Mouse (Mus musculus) spleen, adult 2 months (tissue): ENCODE data around the gene Ppm1h. TPM values are rescaled to one million over a fixed set of nuclear protein-coding genes. Genes with fewer than 3 reads are reported as not detected.

ENCODE experiments used
- DNase-seq, 2 experiments: peaks; one replicate each; pipeline versions ENCODE4 v3.0.0 to v3.0.0-alpha.2; 2012 to 2021; ENCODE audit warnings: low spot score in 2 of 2, low read depth in 1 of 2
- H3K27ac ChIP-seq: fragments of 200-500 bp; 2 replicates; pipeline ENCODE4 v1.5.1; 2012; ENCODE audit warnings: low read length, inconsistent platforms; ENCODE audit not compliant: insufficient read depth
- H3K27me3 ChIP-seq: fragments of 200-500 bp; 2 replicates; pipeline ENCODE4 v1.6.1; 2012; ENCODE audit warnings: mild to moderate bottlenecking, moderate library complexity, low read length, inconsistent platforms; ENCODE audit not compliant: control insufficient read depth, insufficient read depth
- H3K36me3 ChIP-seq: fragments of 200-500 bp; 2 replicates; pipeline ENCODE4 v1.6.1; 2012; ENCODE audit warnings: mild to moderate bottlenecking, low read length, inconsistent platforms; ENCODE audit not compliant: control insufficient read depth, insufficient read depth
- H3K4me1 ChIP-seq: fragments of 200-500 bp; 2 replicates; pipeline ENCODE4 v1.6.1; 2011; ENCODE audit warnings: inconsistent platforms; ENCODE audit not compliant: control insufficient read depth, insufficient read depth, insufficient read length
- H3K4me3 ChIP-seq: fragments of 200-500 bp; 2 replicates; pipeline ENCODE4 v1.5.1; 2011; ENCODE audit warnings: mild to moderate bottlenecking, inconsistent platforms; ENCODE audit not compliant: insufficient read depth, insufficient read length; ENCODE audit errors: extremely low read depth
- CTCF ChIP-seq: fragments of 200-500 bp; IDR thresholded peaks from 2 replicates; pipeline ENCODE4 v1.5.1; 2011; ENCODE audit warnings: mild to moderate bottlenecking, inconsistent platforms; ENCODE audit not compliant: insufficient read depth, insufficient read length, insufficient replicate concordance; ENCODE audit errors: extremely low read depth
- POLR2A ChIP-seq: fragments of 200-500 bp; IDR thresholded peaks from 2 replicates; pipeline ENCODE4 v1.6.1; 2011; ENCODE audit warnings: low read depth, low read length, inconsistent platforms
- WGBS: fragments of 180-500 bp; shearing (Covaris S2); methylation state at CpG from one replicate; pipeline ENCODE4 v1.1.7; 2018; 5-methylcytosine and 5-hydroxymethylcytosine counted together
- polyA plus RNA-seq: library from polyadenylated mRNA; depleted of rRNA; stranded (reverse); fragments of >200 nt; gene quantifications from 2 replicates; pipeline ENCODE4 v1.2.3, GENCODE M21; 2012

The Ppm1h gene
- polyA plus RNA-seq, 1 experiment: 9.7 TPM

DNA sequence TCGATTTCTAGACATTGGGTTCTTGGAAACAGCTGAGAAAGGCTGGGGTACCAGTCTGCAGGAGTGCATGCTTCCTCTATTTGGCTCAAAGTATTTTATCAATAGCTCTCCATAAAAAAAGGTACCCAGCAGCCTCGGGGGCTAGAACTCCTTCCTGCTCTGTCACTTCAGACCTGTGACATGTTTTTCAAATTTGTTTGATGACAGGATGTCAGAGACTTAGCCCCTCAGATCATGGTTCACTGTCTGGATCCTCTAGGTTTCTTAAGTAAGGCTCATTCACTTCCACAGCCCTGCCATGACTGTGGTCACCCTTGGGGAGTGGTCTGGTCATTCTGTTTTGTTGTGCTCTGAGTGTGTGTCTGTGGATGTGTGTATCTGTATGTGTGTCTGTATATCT is 63.6 kb downstream of the Ppm1h start:
- 50% methylated on average over 2 of the region's 2 CpGs for WGBS
- peaks cover 7% of the 10 kb centered on the region for H3K4me1 ChIP-seq
- DNase-seq: no peak

DNA sequence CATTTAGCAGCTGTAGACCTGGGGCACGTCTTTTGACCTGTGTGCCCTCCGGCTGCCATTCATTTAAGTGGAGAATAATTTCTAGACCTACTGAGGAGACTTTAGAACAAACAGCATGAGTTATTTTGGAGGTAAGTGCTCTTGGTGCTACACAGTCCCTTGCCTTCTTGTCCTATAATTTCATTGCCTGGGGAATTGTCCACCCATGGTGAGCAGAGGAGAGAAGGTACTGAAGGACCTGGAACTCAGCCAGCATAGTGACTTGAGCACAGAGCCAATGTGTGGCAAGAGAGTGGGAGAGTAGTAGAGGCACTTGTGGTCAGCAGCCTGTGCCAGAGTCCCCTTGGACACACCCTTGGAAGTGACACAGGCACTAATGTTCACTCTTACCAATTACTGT is 64.8 kb downstream of the Ppm1h start:
- DNase-seq: no peak
- no peak overlapping the region for H3K27ac ChIP-seq
- H3K4me3 ChIP-seq: no peak overlapping the region
- H3K27me3 ChIP-seq: no peaks in the 10 kb centered on the region
- no peaks in the 10 kb centered on the region for H3K36me3 ChIP-seq
- TF ChIP-seq POLR2A: no peak
- no peak for TF ChIP-seq CTCF
- H3K4me1 ChIP-seq: peaks cover under 1% of the 10 kb centered on the region; the same call in 1 of the 2 replicates
- 98% methylated on average over 2 of the region's 2 CpGs for WGBS

More for the DNA sequence above, 63.6 kb downstream of the Ppm1h start:
- H3K27ac ChIP-seq: no peak overlapping the region
- no peak overlapping the region for H3K4me3 ChIP-seq
- H3K36me3 ChIP-seq: no peaks in the 10 kb centered on the region
- no peak for TF ChIP-seq CTCF
- no peak for TF ChIP-seq POLR2A
- H3K27me3 ChIP-seq: no peaks in the 10 kb centered on the region

DNA sequence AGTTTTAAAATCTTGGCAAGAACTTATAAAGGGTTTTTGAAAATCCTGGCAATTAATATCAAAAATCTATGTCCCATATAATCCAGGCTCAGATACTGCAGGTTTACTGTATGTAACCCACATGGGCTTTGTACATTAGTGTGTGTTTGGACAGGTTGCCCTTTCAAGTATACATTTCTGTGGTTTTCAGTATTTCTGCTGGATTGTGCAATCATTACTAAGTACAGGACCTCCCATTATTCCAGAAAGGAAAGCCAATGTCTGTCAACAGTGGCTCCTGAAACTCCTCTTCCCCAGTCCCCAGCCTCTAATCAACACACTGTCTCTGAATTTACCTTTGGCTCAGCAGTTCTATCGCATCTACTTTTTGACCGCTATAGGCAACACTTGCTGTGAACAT is 66.4 kb downstream of the Ppm1h start:
- no peaks in the 10 kb centered on the region for H3K27me3 ChIP-seq
- no peaks in the 10 kb centered on the region for H3K36me3 ChIP-seq
- H3K4me1 ChIP-seq: peaks cover 2% of the 10 kb centered on the region; the same call in 1 of the 2 replicates
- no peak overlapping the region for H3K4me3 ChIP-seq
- H3K27ac ChIP-seq: no peak overlapping the region
- no peak for TF ChIP-seq CTCF
- no peak for TF ChIP-seq POLR2A
- WGBS: 94% methylated on average over 2 of the region's 2 CpGs
- DNase-seq: no peak

DNA sequence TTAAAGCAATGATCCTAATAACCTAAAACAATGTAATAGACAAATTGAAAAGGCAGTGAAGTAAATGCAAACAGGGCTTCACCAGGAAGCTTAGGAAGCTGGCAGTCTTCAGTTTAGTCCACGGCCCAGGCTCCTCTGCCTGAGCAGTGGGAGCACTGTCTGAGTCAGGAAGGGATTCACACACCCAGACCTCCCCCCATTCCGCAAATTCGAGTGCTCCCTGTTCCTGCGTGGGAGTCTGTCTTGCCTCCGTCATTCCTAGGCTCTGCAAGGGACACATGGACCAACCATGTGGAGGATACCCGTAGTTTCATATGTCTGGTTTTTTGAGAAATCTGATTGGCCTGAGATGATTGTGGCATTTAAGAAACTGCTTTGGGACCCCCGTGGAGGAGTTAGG is 67.6 kb downstream of the Ppm1h start:
- Histone ChIP-seq H3K36me3 (no peaks in the 10 kb centered on the region), H3K4me1 (peaks cover 2% of the 10 kb centered on the region; the same call in 1 of the 2 replicates), H3K4me3 (no peak overlapping the region), H3K27ac (no peak overlapping the region), H3K27me3 (no peaks in the 10 kb centered on the region)
- WGBS: 91% methylated on average over 7 of the region's 7 CpGs
- DNase-seq: no peak
- TF ChIP-seq POLR2A (no peak), CTCF (no peak)

DNA sequence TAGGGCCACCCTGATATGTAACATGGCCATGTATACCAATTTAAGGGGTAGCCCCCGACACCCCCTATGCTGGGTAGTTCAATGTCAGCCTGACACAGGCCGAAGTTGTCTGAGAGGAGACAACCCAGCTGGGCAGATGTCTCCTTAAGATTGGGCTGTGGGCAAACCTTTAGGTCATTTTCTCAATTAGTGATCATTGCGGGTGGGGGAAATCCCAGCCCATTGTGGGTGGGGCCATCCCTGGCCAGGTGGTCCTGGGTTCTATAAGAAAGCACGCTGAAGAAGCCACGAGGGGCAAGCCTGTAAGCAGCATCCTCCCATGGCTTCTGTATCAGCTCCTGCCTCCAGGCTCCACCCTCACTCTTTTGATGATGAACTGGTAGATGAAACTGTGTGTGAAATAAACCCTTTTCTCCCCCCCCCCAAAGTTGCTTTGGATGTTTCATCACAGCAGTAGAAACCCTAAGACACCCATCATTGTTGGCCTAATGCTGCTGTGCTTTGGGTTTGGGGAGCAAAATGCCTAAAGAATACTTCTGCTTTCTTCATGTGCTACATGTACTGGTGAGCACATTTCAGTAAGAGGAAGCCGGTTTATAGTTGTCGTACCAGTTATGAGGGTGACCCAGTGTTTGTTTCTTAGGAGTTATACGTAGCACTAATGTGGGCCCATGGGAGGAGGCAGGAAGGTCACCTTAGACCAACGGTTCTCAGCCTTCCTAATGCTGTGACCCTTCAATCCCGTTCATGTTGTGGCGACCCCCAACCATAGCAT is 68.8 kb downstream of the Ppm1h start:
- no peaks in the 10 kb centered on the region for H3K27me3 ChIP-seq
- no peak overlapping the region for H3K27ac ChIP-seq
- 69% methylated on average over 11 of the region's 11 CpGs for WGBS
- no peak overlapping the region for H3K4me3 ChIP-seq
- no peak for TF ChIP-seq CTCF
- TF ChIP-seq POLR2A: no peak
- peaks cover 2% of the 10 kb centered on the region; the same call in 1 of the 2 replicates for H3K4me1 ChIP-seq
- no peak for DNase-seq
- H3K36me3 ChIP-seq: no peaks in the 10 kb centered on the region

GRCm38 (mm10) chr10:122748361-122748951 is 69.9 kb downstream of the Ppm1h start:
- Histone ChIP-seq H3K4me3 (no peak overlapping the region), H3K36me3 (no peaks in the 10 kb centered on the region), H3K27ac (no peak overlapping the region), H3K27me3 (no peaks in the 10 kb centered on the region), H3K4me1 (peaks cover 2% of the 10 kb centered on the region; the same call in 1 of the 2 replicates)
- TF ChIP-seq POLR2A (no peak), CTCF (no peak)
- DNase-seq: no peak
- 70% methylated on average over 4 of the region's 4 CpGs for WGBS

DNA sequence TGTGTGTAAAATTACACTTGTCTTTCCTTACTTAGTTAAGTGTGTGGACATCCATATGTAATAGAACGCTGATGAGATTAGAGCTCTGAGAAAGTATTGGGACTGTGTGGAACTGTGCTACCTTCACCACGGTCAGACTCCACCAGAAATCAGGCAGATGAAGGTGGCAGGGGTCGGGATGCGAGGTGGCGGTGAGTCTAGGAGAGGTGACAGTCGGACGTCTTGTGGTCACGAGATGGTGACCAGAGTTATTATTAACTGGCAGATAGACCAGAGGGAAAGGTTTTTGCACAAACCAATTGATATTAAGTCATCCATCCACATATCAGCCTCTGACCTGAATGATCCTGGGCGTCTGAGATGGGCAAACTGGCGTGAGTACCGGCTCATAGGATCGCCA is 70.5 kb downstream of the Ppm1h start:
- no peak overlapping the region for H3K27ac ChIP-seq
- TF ChIP-seq CTCF: no peak
- TF ChIP-seq POLR2A: no peak
- H3K4me1 ChIP-seq: peaks cover 2% of the 10 kb centered on the region; the same call in 1 of the 2 replicates
- no peaks in the 10 kb centered on the region for H3K27me3 ChIP-seq
- no peak for DNase-seq
- 93% methylated on average over 12 of the region's 12 CpGs for WGBS
- H3K4me3 ChIP-seq: no peak overlapping the region
- no peaks in the 10 kb centered on the region for H3K36me3 ChIP-seq
